Mouse (Mus musculus): ENCODE measurements around the gene Degs2.

DNA sequence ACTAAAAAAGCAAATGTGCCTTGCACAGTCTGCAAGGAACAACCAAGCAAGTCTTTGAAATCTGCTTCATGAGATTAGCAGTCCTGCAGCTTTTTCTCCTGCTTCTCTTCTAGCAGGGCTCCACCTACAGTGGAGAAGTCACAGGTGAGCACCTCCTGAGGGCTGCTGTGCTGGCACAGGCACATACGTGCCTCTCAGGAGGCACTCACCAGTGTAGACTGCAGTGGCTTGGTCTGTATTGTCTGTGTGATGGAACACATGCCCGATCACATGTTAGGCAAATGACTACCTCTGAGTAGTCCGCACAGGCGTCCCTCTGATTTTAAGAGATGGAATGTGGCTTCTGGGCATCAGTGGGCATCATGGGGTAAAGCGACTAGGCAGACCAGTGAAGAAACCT lies 25.0 kb downstream of the Degs2 start:
- TF ChIP-seq TCF12 (IDR thresholded peaks at IDR 0.05; ENCODE audit: insufficient read depth, poor library complexity, severe bottlenecking) (no peak), TCF3 (IDR thresholded peaks at IDR 0.05; ENCODE audit: insufficient read length, low read depth) (no peak), USF1 (IDR thresholded peaks at IDR 0.05; ENCODE audit: low read depth) (no peak), POLR2AphosphoS2 (IDR thresholded peaks at IDR 0.05; ENCODE audit: insufficient read length, low read depth) (no peak), POLR2A (IDR thresholded peaks at IDR 0.05; ENCODE audit: insufficient read length, low read depth) (no peak), MYOD1 (IDR thresholded peaks at IDR 0.05; ENCODE audit: control insufficient read depth in 1 of 3, insufficient read length in 2 of 3, low read depth in 2 of 3) (no peak), E2F4 (IDR thresholded peaks at IDR 0.05; ENCODE audit: insufficient read depth) (no peak), MAX (IDR thresholded peaks at IDR 0.05; ENCODE audit: low read depth) (no peak), CEBPB (IDR thresholded peaks at IDR 0.05; ENCODE audit: insufficient read depth, poor library complexity, severe bottlenecking) (no peak), MYOG (IDR thresholded peaks at IDR 0.05; ENCODE audit: control insufficient read depth in 1 of 3, insufficient read depth in 1 of 3, insufficient read length in 2 of 3, low read depth in 2 of 3) (no peak)

All from myocyte (in vitro differentiated cells).